Mouse (Mus musculus) ES-Bruce4 (cell line): ENCODE results near the gene Hist1h3d. TPM values are rescaled to one million over a fixed set of nuclear protein-coding genes. Genes with fewer than 3 reads are reported as not detected.
"Not testable (repeated sequence)": the region's sequence is repeated elsewhere in the genome, so short reads cannot be mapped to it uniquely, and the experiment has no call there.

Experiments
- H3K27ac ChIP-seq: 2 replicates; pipeline ENCODE4 v1.5.1; 2012; ENCODE audit warnings: low read length, inconsistent platforms; ENCODE audit not compliant: insufficient read depth
- H3K27me3 ChIP-seq: 2 replicates; pipeline ENCODE4 v1.6.1; 2012; ENCODE audit warnings: mild to moderate bottlenecking, low read length, inconsistent platforms; ENCODE audit not compliant: control insufficient read depth, poor library complexity, insufficient read depth, severe bottlenecking
- H3K36me3 ChIP-seq: 2 replicates; pipeline ENCODE4 v1.6.1; 2012; ENCODE audit warnings: inconsistent platforms, mild to moderate bottlenecking, low read length, moderate library complexity; ENCODE audit not compliant: control insufficient read depth, poor library complexity, insufficient read depth, severe bottlenecking
- H3K4me1 ChIP-seq: one replicate; pipeline ENCODE4 v1.8.1; 2011; ENCODE audit warnings: low read length; ENCODE audit not compliant: control insufficient read depth, insufficient read depth
- H3K4me3 ChIP-seq: 2 replicates; pipeline ENCODE4 v1.5.1; 2011; ENCODE audit warnings: low read depth, mild to moderate bottlenecking, low read length
- H3K9ac ChIP-seq: 2 replicates; pipeline ENCODE4 v1.6.1; 2012; ENCODE audit warnings: low read depth, mild to moderate bottlenecking, inconsistent platforms; ENCODE audit not compliant: poor library complexity, severe bottlenecking
- H3K9me3 ChIP-seq: replicated peaks from 2 replicates; pipeline ENCODE4 v1.6.1; 2012; ENCODE audit warnings: mild to moderate bottlenecking, low read length, inconsistent platforms; ENCODE audit not compliant: control insufficient read depth, poor library complexity, insufficient read depth, severe bottlenecking
- CTCF ChIP-seq: IDR thresholded peaks from one replicate; pipeline ENCODE4 v1.8.1; 2011; ENCODE audit warnings: low read depth, low read length
- EP300 ChIP-seq: IDR thresholded peaks from 2 replicates; pipeline ENCODE4 v1.6.1; 2011; ENCODE audit warnings: low read depth, low read length; ENCODE audit not compliant: insufficient read depth
- POLR2A ChIP-seq: IDR thresholded peaks from one replicate; pipeline ENCODE4 v1.8.1; 2011; ENCODE audit warnings: low read length; ENCODE audit not compliant: insufficient read depth
- polyA plus RNA-seq: library from polyadenylated mRNA; stranded (reverse); fragments of >200 nt; gene quantifications from 2 replicates; pipeline ENCODE4 v1.2.4, GENCODE M21; 2011; ENCODE audit warnings: low read depth; ENCODE audit not compliant: missing spikeins, insufficient read depth, insufficient read length

Gene Hist1h3d
- polyA plus RNA-seq, 1 experiment: 3.2 TPM

DNA sequence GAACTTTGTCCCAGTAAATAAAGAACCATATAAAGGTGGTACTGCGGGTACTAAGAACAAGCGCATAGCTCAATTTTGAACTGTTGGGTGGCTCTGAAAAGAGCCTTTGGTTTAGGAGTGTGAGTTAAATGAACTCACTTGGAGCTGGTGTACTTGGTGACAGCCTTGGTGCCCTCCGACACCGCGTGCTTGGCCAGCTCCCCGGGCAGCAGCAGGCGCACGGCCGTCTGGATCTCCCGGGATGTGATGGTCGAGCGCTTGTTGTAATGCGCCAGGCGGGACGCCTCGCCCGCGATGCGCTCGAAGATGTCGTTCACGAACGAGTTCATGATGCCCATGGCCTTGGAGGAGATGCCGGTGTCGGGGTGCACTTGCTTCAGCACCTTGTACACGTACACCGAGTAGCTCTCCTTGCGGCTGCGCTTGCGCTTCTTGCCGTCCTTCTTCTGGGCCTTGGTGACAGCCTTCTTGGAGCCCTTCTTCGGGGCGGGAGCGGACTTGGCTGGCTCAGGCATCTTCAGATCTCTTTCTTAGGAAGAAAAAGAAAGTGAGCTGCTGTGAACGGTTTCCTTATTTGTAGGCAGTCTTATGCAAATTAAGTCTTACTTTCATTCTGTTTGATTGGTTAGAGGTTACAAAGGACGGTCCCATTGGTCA lies 10.0 kb downstream of the Hist1h3d start:
- not testable (repeated sequence) for H3K4me1 ChIP-seq, H3K36me3 ChIP-seq, H3K9me3 ChIP-seq, H3K27me3 ChIP-seq
- Histone ChIP-seq H3K27ac (peak overlapping the region; percentile 78), H3K4me3 (peak overlapping the region; percentile 47), H3K9ac (peak overlapping the region; percentile 74)
- TF ChIP-seq POLR2A (peak; percentile 81), EP300 (0 out of 2 replicates have a peak, but pooled peaks have one; percentile 6)

DNA sequence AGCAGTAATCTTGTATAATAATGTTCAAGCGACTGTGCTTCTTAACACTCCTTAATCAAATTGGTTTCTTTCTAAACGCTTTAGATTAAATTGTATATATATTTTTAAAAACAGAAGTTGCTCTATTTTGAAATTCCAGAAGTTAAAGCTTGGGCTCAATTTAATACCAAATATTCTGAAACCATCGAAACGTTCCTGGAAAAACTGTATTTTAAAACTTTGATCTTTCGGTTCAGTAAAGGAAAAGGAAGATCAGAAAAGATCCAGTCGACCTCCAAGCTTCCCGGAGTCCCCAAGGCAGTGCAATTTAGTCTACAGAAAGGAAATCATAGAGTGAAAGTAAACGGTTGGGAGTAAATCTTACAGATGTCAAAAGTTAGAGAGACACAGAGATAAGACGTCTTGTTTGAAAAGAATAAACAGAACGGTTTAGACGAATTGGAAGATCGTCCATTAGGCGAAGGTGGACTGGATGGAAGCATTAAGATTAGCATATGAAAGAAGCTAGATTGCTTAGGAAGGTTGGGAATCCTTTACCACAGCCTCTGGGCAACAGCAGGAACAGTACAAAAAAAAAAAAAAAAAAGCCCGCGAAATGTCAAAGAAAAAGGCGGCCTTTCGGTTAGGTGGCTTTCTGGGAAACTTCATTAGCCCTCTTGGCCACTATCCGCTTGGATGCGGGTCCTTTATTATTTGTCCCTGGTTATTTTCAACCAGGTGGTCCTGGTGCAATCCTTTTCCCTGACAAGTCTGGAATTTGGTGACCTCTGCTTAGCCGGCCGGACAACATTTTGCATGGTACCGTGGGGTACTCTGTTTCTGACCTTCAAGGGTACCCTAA lies 10.8 kb downstream of the Hist1h3d start:
- TF ChIP-seq POLR2A (no peak), EP300 (no peak)
- Histone ChIP-seq H3K9ac (peak overlapping the region; percentile 83), H3K4me3 (peak overlapping the region; percentile 45), H3K4me1 (no peaks in the 10 kb centered on the region), H3K27me3 (no peaks in the 10 kb centered on the region), H3K27ac (peak overlapping the region; percentile 99), H3K9me3 (no peaks in the 10 kb centered on the region), H3K36me3 (no peaks in the 10 kb centered on the region)

DNA sequence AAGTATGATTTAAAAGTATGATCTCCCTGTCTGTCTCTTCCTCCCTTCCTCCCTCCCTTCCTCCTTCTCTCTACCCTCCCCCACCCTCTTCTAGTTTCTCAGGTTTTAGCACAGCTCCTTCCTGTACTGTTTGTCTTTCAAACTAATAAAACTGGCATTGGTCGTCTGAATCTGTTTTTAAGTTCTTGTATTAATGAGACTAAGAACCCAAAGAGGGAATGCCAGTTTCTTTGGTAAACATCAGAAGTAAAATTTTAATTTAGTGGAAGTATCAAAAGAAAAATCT lies 11.3 kb downstream of the Hist1h3d start:
- Histone ChIP-seq H3K27me3 (no peaks in the 10 kb centered on the region), H3K27ac (peak overlapping the region; percentile 99), H3K4me1 (no peaks in the 10 kb centered on the region), H3K9me3 (no peaks in the 10 kb centered on the region), H3K9ac (peak overlapping the region; percentile 83), H3K36me3 (no peaks in the 10 kb centered on the region), H3K4me3 (peak overlapping the region; percentile 45)
- TF ChIP-seq CTCF: no peak

DNA sequence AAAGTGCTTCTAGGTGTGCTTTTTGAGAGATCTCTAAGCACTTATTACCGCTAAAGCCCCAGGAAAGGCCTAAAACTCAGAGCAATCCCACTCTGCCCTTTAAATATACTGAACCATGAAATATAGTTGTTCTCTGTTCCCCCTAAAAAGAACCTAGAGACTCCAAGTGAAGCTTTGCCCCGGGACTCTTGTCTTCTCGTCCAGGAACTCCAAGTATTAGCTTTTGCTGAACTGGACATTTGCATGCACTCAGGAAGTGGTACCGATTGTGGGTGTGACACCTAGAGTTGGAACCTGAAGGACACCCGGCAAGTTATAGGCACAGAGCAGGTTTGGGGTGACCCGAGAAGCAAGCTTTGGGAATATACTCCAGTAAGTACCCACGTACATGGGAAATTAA lies 15.6 kb downstream of the Hist1h3d start:
- Histone ChIP-seq H3K36me3 (no peaks in the 10 kb centered on the region), H3K4me1 (peaks cover 6% of the 10 kb centered on the region), H3K4me3 (no peak overlapping the region), H3K27ac (peak overlapping the region; percentile 44; the same call in 1 of the 2 replicates), H3K9me3 (no peaks in the 10 kb centered on the region; the same call in 1 of the 2 replicates), H3K9ac (no peak overlapping the region), H3K27me3 (no peaks in the 10 kb centered on the region)
- TF ChIP-seq CTCF: no peak
- no peak for TF ChIP-seq EP300
- TF ChIP-seq POLR2A: no peak

DNA sequence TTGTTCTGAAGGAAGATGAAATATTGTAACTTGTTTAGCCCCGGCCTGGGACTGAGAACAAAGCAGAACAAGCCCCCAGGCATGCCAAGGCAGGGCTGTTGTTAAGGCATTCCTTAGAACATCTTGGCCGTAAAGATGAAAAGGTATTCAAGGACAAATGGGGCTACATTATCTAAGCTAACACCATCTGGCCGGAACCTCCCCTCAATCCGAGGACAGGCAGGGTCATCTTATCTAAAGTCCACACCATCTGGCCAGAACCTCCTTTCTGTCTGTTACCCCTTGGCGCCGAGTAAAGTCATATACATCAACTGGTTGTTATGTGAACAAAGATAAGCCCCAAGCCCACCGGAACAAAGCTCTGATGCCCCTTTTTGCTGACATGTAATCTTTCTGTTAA lies 16.3 kb downstream of the Hist1h3d start:
- not testable (repeated sequence) for H3K36me3 ChIP-seq, H3K9ac ChIP-seq, H3K27me3 ChIP-seq, H3K4me3 ChIP-seq, H3K27ac ChIP-seq, H3K9me3 ChIP-seq, H3K4me1 ChIP-seq
- TF ChIP-seq EP300: peak; percentile 78

DNA sequence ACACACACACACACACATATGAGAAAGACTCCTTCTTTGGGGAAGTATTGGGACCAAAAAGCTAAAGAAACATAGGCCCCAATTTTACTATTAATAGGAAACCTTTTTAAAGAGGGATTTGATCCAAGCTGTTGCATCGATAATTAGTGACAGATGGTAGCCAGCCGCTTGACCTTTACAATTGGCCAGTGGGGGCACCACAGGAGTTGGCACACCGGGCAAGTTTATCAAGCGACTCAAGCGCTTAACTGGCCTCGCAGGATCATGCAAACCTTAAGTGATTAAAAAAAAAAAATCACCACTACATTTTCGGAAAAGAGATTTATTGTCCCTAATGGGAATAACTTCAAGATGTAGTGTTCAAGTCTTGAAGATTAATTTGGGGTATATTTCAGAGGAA lies 17.1 kb downstream of the Hist1h3d start:
- Histone ChIP-seq H3K4me1 (peaks cover 6% of the 10 kb centered on the region), H3K4me3 (no peak overlapping the region), H3K36me3 (no peaks in the 10 kb centered on the region), H3K9ac (no peak overlapping the region), H3K27me3 (no peaks in the 10 kb centered on the region), H3K27ac (peak overlapping the region; percentile 66), H3K9me3 (no peaks in the 10 kb centered on the region; the same call in 1 of the 2 replicates)
- TF ChIP-seq CTCF: no peak
- TF ChIP-seq EP300: no peak
